8 mouse cellular contexts compared by ENCODE assay signal in genomic region chr10:28492870-28493269, GRCm38 (mm10).
DNase-seq lines count a peak whose midpoint lies in the region; ATAC-seq and TF ChIP-seq lines count a peak whose summit lies in the region.

No protein-coding gene starts in this region.

- no peak for ATAC-seq in heart, embryonic 11.5 days (replicated peaks; ENCODE audit: insufficient number of reproducible peaks, low FRiP score, low TSS enrichment)
- ATAC-seq in limb, embryonic 15.5 days (ENCODE audit: insufficient number of reproducible peaks, low FRiP score, low TSS enrichment, low read depth) = no peak
- no peak for ATAC-seq in megakaryocyte, adult 5-6 weeks (ENCODE audit: poor library complexity, severe bottlenecking)

- peaks cover 10% of the 10 kb centered on the region for H3K4me1 ChIP-seq in heart, embryonic 11.5 days (ENCODE audit: control insufficient read depth, insufficient read depth, low read length)
- peaks cover 23% of the 10 kb centered on the region for H3K4me1 ChIP-seq in E14TG2a.4 (replicated peaks; ENCODE audit: low read depth, low read length)
- H3K4me1 ChIP-seq in embryonic facial prominence, embryonic 10.5 days = peaks cover 11% of the 10 kb centered on the region
- H3K4me1 ChIP-seq in limb, embryonic 15.5 days = peaks cover 10% of the 10 kb centered on the region

- H3K9ac ChIP-seq in heart, embryonic 11.5 days (ENCODE audit: low read depth, low read length) = no peak overlapping the region
- no peak overlapping the region for H3K9ac ChIP-seq in limb, embryonic 15.5 days

- peak overlapping the region; percentile 33 for H3K4me2 ChIP-seq in heart, embryonic 11.5 days
- H3K4me2 ChIP-seq in limb, embryonic 15.5 days = peak overlapping the region; percentile 13; the same call in 1 of the 2 replicates

- no peak overlapping the region for H3K4me3 ChIP-seq in heart, embryonic 11.5 days (ENCODE audit: low read depth, low read length)
- peak overlapping the region; percentile 49 for H3K4me3 ChIP-seq in E14TG2a.4 (replicated peaks; ENCODE audit: low read length)
- no peak overlapping the region for H3K4me3 ChIP-seq in embryonic facial prominence, embryonic 10.5 days
- H3K4me3 ChIP-seq in limb, embryonic 15.5 days = no peak overlapping the region

- no peak for DNase-seq in heart, postnatal 14 days
- no peak for DNase-seq in embryonic facial prominence, embryonic 10.5 days (ENCODE audit: low spot score)
- no peak for DNase-seq in adrenal gland, adult 2 months
- no peak for DNase-seq in MN1 (ENCODE audit: low spot score)

- H3K27ac ChIP-seq in heart, embryonic 11.5 days (ENCODE audit: low read depth, low read length) = peak overlapping the region; percentile 23
- 0 out of 2 replicates have a peak overlapping the region, but pooled peaks have one; percentile 40 for H3K27ac ChIP-seq in embryonic facial prominence, embryonic 10.5 days (replicated peaks)
- H3K27ac ChIP-seq in limb, embryonic 15.5 days = no peak overlapping the region

- intact Hi-C loops in heart, postnatal 14 days (cut with DNase I) = no loop called here

- TF ChIP-seq CTCF in E14TG2a.4 (conservative IDR thresholded peaks at IDR 0.05; ENCODE audit: low read length) = no peak

- no peaks in the 10 kb centered on the region for H3K9me3 ChIP-seq in heart, embryonic 11.5 days (replicated peaks; ENCODE audit: control insufficient read depth, low read length)
- H3K9me3 ChIP-seq in E14TG2a.4 (ENCODE audit: low read length) = no peaks in the 10 kb centered on the region
- H3K9me3 ChIP-seq in embryonic facial prominence, embryonic 10.5 days = no peaks in the 10 kb centered on the region
- H3K9me3 ChIP-seq in limb, embryonic 15.5 days = no peaks in the 10 kb centered on the region

- no peaks in the 10 kb centered on the region for H3K27me3 ChIP-seq in heart, embryonic 11.5 days (ENCODE audit: control insufficient read depth, insufficient read depth, low read length)
- H3K27me3 ChIP-seq in E14TG2a.4 (ENCODE audit: insufficient read depth, low read length) = no peaks in the 10 kb centered on the region
- no peaks in the 10 kb centered on the region for H3K27me3 ChIP-seq in embryonic facial prominence, embryonic 10.5 days (replicated peaks; ENCODE audit: low read depth, poor library complexity, severe bottlenecking)
- H3K27me3 ChIP-seq in limb, embryonic 15.5 days = no peaks in the 10 kb centered on the region

- WGBS in heart, embryonic 11.5 days (ENCODE audit: insufficient replicate concordance) = 42% methylated on average over 14 of the region's 14 CpGs
- WGBS in embryonic facial prominence, embryonic 10.5 days = 45% methylated on average over 14 of the region's 14 CpGs
- WGBS in limb, embryonic 15.5 days = 46% methylated on average over 14 of the region's 14 CpGs

- H3K36me3 ChIP-seq in heart, embryonic 11.5 days (ENCODE audit: control insufficient read depth, insufficient read depth, low read length) = no peaks in the 10 kb centered on the region
- no peaks in the 10 kb centered on the region for H3K36me3 ChIP-seq in E14TG2a.4 (ENCODE audit: insufficient read depth, low read length)
- no peaks in the 10 kb centered on the region for H3K36me3 ChIP-seq in embryonic facial prominence, embryonic 10.5 days (replicated peaks)
- no peaks in the 10 kb centered on the region for H3K36me3 ChIP-seq in limb, embryonic 15.5 days
